Mouse (Mus musculus) megakaryocyte, adult 5-6 weeks (primary cell): ENCODE data around the gene Tmem208. TPM values are rescaled to one million over a fixed set of nuclear protein-coding genes. Genes with fewer than 3 reads are reported as not detected.
"Not testable (repeated sequence)": the region's sequence is repeated elsewhere in the genome, so short reads cannot be mapped to it uniquely, and the experiment has no call there.

Source experiments
- ATAC-seq: 2 replicates; pipeline ENCODE4 v1.8.0; 2016; ENCODE audit warnings: mild to moderate bottlenecking, inconsistent platforms; ENCODE audit not compliant: poor library complexity, severe bottlenecking
- total RNA-seq, 2 experiments: library from RNA; stranded (forward) in 1 of 2; stranded (reverse) in 1 of 2; fragments of 153-499, 151-499 nt in 1 of 2; fragments of 221-1000, 200-1000 nt in 1 of 2; gene quantifications; 2 replicates each; pipeline versions ENCODE4 v1.2.3 to v1.2.4; 2015 to 2017

Gene Tmem208
- 65.7 and 72.3 TPM in 2 replicates for total RNA-seq (2015)
- 33.0 and 40.9 TPM in 2 replicates for total RNA-seq (2017)

DNA sequence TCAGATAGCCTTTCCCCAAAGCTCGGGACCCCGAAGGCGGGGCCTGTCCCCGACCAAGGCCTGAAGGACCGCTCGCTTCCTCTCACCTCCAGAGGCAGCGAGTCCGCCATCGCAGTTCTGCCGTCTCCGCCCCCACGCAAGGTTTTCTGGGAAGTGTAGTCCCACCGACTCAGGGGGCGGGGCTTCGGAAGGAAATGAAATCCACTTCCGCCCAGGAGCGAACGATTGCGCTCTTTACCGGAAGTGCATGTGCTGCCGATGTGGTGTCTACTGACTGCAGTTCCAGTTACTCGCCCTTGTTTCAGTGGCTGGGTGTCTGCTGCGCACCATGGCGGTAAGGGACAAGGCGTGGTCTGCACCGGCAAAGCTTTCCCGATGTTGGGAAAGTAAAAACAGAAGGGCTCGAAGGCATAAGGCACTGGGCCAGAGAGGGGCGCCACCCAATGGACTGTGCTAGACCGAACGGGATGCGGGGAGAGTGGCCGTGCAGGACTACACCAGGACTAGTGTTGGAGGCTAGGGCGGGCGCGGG, at the start of gene Tmem208, which contains the start of gene Lrrc29:
TSS of gene Tmem208 (plus strand) at position 214 of the 532 bp plus-strand sequence.
TSS of gene Lrrc29 (minus strand) at position 138 of the 532 bp plus-strand sequence.
- peak; percentile 96 for ATAC-seq

DNA sequence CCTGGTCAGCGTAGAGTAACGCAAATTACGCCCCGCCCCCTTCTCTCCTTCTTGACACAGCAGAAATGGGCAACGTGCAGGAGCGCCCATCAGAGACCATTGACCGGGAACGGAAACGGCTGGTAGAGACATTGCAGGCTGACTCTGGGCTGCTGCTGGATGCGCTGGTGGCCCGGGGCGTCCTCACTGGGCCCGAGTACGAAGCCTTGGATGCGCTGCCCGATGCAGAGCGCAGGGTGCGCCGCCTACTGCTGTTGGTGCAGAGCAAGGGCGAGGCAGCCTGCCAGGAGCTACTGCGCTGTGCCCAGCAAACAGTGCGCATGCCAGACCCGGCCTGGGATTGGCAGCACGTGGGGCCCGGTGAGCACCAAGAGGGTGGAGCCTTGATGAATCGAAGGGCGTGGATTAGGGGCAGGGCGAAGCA, 47.2 kb upstream of the Tmem208 start:
- peak; percentile 66 for ATAC-seq

DNA sequence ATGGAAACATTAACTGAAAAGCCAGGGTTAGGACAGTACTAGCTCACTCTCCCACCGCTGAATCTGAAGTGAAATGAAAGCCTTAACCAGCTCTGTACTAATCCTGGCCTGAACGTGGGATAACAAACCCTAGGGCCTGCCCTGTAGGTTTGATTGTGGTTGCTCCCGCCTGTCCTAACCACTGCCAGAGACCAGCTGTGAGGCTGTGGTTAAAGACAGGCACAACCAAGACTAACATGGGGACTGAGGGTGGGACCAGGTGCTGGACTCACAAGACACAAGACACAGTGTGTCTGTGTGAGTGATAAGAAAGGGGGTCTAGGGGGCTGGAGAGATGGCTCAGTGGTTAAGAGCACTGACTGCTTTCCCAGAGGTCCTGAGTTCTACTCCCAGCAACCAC, 45.6 kb upstream of the Tmem208 start:
- no peak for ATAC-seq

DNA sequence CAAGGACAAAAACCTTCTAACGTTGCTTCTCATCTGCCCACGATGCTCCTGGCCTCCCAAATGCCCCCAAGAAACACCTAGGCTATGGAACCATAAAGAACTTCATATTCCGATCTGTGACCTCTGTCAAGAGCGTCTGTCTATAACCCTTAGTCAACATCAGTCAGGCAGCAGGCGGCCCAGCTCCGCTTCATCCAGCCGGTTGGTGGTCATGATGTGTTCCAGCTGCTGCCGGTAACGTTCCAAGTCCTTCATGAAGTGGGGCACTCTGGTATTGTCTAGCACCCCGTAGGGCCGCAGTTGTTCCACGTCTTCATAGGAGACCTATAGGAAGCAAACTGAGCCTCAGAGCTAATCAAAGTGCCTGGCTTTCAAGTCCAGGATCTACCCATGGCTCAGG, 44.3 kb upstream of the Tmem208 start:
- ATAC-seq, result no peak

DNA sequence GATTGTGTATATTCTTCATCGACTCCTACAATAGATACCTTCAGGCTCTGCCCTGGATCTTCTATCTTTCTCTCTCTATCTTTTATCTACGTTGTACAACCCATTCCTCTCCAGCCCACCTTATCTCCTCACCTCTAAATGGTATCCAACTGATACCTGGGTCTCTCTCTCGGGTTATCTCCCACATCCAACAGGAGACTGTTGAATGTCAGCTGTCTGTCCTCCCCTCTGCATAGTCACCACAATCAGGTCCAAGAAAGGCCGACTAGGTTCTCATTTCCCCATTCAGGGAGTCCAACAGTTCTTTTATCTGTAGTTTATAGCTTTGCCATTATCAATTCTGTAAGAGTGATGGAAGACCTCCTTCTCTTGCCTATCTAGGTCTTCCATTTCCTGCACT, 43.9 kb upstream of the Tmem208 start:
- no peak for ATAC-seq

DNA sequence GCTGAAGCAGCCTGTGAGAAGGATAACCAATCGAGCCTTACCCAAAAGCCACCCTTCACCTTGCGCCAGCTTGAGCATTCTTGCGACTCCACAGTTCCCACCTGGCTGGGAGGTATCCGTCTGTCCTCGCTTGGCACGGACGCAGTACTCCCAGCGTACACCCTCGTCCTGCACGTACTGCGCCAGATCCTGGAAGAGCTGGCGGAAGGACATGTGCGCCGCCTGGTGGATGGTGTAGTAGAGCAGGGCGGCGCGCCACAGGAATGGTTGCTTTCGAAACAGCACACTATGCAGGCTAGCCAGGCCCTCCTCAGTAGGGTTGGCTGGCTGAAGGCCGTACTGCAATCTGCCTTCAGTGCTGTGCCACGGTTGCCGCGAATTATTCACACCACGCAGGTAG, 43.1 kb upstream of the Tmem208 start:
- peak; percentile 74 for ATAC-seq

DNA sequence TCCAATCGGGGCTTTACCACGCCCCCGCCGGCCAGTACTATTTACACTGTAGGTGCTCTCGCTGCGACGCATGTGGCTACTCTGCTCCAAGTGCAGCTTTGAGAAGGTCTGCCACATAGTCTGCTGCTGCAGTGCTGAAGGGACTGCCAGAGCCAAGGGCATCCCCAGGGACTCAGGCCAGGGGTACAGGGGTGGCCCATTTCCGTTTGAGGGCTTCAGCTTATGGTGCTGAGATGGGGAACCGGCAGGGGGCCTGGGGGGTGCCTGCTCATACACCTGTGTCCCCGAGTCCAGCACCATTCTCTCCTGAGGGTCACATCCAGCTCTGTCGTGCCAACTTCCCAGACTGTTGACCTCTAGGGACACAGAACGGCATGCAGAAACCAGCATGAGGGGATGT, 40.6 kb upstream of the Tmem208 start:
- no peak for ATAC-seq

DNA sequence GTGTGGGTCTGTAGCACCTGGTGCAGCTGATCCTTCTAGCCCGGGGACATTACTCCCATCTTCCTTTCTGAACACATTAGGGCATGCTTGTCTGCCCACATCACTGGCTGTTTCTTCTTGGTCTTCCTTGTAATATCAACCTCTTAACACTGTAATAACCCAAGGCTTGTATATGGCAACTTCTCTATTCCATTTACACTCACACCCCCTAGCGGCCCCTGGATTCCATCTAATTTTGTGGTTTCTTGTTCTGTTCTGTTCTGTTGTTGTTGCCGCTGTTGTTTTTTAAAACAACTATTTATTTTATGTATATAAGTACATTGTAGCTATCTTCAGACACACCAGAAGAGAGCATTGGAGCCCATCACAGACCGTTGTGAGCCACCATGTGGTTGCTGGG, 39.2 kb upstream of the Tmem208 start:
- ATAC-seq, result no peak

DNA sequence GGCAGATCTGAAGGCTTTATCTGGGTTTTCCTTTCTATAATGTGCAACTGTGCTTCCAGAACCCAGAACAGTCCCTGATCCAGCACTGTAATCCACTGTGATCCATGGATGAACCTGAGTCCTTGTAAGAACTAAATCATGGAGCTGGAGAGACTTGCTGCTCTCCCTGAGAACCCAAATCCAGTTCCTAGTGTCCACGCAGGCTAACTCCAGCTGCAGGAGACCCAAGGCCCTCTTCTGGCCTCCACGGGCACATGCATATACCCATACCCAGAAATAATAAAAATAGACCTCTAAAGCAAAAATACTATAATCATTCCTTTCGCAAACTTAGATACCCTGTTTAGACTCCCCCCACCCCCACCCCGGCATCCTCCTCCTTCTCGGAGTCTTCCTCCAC, 37.9 kb upstream of the Tmem208 start:
- ATAC-seq, result no peak

DNA sequence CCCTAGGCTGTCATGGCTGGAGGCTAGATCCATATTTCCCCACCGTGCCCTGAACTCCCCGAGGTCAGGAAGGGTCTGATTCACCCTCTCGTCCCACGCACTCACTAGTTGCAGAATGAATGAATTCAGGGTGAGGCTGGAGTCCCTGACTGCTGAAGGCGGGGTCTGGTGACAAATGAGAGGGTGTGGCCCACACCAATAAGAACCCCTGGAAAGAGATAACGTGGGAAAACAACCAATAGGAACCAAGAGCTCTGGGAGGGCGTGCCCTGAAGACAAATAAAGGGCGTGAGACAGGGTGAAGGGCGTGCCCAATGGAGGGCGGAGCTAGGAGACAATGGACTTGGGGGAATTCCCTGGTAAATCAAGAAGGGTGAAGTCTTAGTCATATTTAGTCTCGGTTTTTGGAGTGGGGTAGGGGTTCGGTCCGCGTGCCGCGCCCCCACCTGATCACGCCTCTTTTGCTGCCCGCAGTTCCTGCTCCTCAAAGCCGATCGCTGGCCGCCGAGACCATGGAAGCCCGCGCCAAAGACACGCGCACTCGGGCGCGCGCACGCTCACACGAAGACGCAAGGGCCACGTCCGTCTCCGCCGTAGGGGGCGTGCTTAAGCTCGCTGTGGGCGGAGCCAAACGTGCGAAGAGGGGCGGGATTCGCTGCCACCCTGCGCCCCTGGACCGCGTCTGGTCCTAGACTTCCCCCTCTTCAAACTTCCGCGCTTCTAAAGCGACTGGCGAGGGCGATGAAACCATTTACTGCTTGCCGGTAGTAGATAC, 37.0 kb upstream of the Tmem208 start:
- ATAC-seq, result peak; percentile 86

DNA sequence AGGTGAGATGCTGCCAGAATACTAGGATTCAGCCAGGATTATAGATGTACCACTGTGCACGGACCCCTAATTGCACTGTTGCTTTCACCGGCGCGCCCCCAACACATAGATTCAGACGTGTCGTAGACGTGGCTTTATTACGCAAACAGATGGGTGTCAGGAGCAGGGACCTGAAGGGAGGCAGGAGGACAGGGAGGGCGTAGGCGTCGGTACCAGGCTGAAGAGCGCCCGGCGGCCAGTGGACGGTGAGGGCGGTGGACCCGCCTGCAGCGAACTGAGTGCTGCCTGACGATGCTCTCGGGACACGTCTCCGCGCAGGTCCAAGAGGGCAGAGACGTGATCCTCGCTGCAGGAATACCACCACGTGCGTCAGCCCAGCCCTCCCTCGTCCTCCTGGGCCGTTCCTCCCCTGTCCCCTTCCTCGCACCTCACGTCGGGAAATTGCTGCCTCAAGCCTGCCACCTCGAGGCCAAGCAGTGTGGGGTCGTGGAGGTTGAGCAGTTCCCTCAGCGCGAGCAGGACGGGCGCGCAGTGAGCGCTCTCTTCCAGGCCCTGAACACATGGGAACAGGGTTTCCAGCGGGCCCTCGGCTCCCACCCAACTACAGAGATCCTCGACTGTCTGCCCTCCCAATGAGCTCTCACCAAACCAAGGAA, 36.2 kb upstream of the Tmem208 start, which contains the start of gene 4931428F04Rik:
TSS of gene 4931428F04Rik (minus strand) at position 60 of the 656 bp plus-strand sequence.
- ATAC-seq, result peak; percentile 30

DNA sequence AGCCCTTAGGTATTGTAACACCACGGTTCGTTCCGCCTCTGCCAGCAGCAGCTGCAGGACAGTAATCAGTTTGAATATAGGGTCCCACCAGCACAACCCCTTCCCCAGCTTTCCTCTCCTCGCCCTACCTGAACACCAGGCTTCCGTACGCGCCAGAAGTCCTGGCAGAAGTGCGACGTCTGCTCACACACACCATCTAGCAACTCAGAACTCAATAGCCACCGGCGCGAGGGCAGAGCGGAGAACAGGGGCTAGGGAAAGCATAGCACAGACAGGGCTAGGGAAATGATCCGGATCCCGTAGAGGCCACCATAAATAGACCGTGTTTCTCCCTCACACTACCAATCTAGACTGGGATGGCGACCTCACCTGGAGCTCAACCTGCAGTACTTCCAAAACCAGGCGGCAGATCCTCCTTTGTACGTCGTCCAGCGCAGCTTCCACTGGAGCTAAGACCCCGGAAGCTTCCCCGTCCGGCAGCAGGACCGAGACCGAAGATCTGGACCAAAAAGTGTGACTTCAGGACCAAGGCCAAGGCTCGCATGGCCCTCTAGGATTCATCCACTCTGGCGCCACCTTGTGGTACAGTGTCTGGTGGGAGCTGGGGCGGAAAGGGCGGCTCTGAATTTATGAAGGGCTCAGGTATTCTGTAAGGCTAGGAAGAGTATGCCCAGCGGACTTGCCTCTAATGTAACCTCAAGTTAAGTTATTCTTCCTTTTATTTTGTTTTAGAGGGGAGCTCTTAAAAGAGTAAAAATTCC, 35.4 kb upstream of the Tmem208 start:
- peak; percentile 53 for ATAC-seq

DNA sequence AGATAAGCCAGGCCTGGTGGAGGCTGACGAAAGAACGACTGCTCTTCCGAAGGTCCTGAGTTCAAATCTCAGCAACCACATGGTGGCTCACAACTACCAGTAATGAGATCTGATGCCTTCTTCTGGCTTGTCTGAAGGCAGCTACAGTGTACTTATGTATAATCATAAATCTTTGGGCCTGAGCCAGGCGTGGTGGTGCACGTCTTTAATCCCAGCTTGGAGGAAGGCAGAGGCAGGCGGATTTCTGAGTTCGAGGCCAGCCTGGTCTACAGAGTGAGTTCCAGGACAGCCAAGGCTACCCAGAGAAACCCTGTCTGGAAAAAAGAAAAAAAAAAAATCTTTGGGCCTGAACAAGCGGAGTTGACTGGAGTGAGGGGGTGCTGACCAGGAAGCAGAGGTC, 34.8 kb upstream of the Tmem208 start:
- not testable (repeated sequence) for ATAC-seq

DNA sequence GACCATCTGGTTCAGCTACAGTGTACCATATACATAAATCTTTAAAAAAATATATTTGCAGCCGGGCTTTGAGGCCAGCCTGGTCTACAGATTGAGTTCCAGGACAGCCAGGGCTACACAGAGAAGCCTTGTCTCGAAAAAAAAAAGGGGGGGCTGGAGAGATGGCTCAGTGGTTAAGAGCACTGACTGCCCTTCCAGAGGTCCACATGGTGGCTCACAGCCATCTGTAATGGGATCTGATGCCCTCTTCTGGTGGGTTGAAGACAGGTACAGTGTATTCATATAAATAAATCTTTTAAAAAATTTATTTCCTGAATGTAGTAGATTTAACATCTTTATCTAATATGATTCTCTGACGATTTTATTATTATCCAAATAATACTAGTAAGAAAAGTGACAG, 34.4 kb upstream of the Tmem208 start:
- not testable (repeated sequence) for ATAC-seq

DNA sequence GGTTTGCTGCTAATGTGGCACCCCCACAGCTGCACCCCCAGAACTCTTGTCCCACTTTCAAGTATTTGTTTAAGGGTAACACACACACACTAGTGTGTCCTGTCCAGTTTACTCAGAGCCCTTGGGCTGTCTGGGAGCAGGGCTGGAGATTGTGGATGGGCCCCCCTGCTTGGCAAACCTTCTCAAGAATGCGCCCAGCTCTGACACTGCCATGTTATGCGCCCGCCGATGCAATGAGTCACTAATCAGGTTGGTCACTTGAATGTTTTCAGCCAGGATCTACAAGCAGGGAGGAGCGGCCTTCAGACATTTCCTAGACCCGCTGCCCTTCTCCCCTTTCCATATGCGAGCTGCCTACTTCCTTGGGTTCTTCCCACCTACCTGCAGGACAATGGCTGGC, 33.7 kb upstream of the Tmem208 start:
- ATAC-seq, result no peak

DNA sequence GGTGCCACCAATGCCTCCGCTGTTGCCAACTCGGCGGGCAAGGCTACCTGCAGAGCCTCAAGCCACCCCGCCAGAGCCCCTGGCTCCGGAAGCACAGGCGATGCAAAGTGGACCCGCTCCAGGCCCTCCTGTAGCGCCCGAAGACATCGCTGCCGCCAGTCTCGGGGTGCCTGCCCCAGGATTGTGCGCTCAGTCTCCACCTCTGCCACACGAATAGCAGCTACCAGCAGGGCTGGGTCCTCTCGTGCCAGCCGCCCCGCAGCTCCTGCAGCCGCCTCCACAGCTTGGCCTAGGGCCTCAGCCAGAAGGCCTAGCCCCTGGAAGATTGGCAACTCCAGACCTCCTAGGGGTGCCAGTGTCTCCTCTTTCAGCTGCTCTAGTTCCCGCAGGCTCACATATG, 32.7 kb upstream of the Tmem208 start:
- no peak for ATAC-seq

DNA sequence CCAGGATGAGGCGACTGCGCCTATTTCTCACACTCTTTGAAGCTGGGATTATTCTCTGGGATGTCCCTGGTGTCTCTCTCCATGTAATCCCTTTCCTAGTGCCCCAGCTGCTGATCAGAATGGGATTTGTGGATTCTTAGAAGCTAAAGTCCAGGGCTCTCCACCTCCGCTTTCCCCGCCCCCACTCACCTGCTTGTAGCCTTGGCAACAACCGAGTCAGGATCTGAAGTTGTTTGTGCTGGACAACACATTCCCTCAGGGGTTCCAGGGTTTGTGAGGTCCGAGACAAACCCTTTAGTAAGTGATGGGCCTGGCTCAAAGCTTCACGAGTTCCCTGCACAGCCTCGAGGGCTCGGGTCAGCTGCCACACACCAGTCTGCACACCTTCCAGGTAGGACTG, 31.4 kb upstream of the Tmem208 start:
- no peak for ATAC-seq

DNA sequence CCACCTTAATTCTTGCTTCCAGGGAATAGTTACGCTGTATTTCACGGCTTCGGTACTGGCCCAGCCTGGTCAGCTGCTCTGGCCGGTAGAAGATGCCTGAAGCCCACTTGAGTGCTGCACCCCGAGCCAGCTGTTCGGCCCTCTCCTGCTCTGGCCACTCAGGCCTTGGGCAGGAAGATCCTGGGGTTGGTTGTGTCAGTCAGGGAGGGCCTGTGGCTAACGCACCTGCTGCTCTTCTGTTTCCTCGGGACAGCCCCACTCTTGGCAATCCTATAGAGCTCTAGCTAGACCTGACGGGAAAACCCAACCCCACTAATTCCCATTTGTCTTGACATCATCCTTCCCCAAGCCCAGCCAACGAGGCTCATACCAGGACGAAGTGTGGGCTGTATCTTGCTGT, 30.9 kb upstream of the Tmem208 start:
- ATAC-seq, result no peak

DNA sequence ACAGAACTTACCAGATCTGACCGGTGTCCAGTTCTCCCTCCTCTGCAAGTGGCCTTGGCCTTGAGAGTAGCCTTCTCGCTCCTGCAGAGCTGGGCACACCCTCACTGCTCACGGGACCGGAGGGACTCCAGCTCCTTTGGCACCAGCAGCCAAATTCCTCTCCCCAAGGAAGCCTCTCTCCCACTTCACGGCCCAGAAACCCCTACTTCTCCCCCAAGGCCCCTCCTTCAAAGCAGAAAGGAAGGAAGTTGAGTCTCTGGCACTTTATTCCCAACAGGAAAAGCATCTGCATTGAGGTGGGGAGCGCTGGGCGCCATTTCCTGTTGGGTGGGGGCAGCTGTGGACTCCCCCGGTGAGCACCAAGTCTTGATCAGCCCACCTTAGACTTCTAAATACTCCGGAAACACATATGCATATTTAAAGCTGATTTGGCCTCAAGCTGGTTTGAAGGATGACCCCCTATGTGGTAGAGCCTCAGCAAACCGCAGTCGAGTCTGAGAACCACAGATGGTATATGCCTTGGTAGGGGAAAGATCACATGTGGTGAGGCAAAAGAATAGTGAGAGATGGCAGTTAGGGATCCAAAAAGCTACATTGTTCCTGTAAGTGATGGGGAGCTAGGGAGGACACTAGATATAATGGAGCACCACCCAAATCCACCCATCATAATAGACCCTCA, 30.1 kb upstream of the Tmem208 start, which contains the start of gene Exoc3l:
TSS of gene Exoc3l (minus strand) at position 207 of the 679 bp plus-strand sequence.
- ATAC-seq, result no peak

DNA sequence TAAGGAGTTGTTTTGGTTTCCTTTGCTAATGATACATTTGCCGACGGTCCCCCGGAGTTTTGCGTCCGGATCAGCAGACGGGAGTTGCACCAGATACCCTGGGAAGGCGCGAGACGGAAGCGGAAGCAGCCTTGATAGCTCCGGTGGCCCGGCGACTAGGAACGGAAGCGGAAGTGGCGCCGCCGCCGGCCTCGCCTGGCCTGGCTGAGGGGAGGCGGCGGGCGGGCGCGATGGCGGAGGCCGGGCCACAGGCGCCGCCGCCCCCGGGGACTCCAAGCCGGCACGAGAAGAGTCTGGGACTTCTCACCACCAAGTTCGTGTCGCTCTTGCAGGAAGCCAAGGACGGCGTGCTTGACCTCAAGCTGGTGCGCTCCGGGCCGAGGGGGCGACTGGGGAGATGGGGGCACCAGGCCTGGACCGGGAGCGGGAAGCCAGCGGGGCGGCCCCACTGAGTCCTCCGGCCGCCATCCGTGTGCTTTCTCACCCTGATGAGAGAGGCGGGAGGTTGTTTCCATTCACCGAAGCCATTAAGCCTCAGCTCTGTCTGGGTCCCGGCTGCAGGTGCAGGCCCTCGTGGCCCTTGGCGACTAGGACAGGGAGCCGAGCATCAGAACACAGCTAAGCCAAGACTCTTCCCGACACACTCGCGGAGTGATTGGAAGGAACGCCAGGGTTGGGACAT, 28.5 kb upstream of the Tmem208 start, which contains the start of gene E2f4:
TSS of gene E2f4 (plus strand) at position 153 of the 682 bp plus-strand sequence.
- peak; percentile 97 for ATAC-seq
